Mouse (Mus musculus) thymus, postnatal 0 days (tissue): Measurements from ENCODE around the gene Epb41l2. TPM values are rescaled to one million over a fixed set of nuclear protein-coding genes. Genes with fewer than 3 reads are reported as not detected.
A peak's percentile ranks its signal among the peaks of the same experiment; 100 is the strongest.

Experiments used
- DNase-seq: peaks from one replicate; pipeline ENCODE4 v3.0.0-alpha.2; 2015; ENCODE audit warnings: low spot score
- polyA plus RNA-seq: library from polyadenylated mRNA; unstranded; fragments of >200 nt; fragmentation: Nextera tagmentation; extraction: Ambion mirVana; gene quantifications from 2 replicates; pipeline ENCODE4 v1.2.1, GENCODE M21; 2015

The Epb41l2 gene
- polyA plus RNA-seq, 1 experiment from 2014 or later: 29.4 TPM

GRCm38 (mm10) chr10:25482791-25483190, 123.2 kb downstream of the Epb41l2 start:
- DNase-seq: no peak

GRCm38 (mm10) chr10:25488456-25488855, 128.9 kb downstream of the Epb41l2 start:
- DNase-seq: peak; percentile 65

- DNase-seq: no peak
Observed at GRCm38 (mm10) chr10:25499323-25500071, 139.9 kb downstream of the Epb41l2 start.

- DNase-seq: no peak
Observed at GRCm38 (mm10) chr10:25503250-25503649, 143.7 kb downstream of the Epb41l2 start.

GRCm38 (mm10) chr10:25513821-25514220, 154.2 kb downstream of the Epb41l2 start:
- no peak for DNase-seq

GRCm38 (mm10) chr10:25519954-25520353, 160.4 kb downstream of the Epb41l2 start:
- DNase-seq: no peak

- no peak for DNase-seq
Observed at GRCm38 (mm10) chr10:25520428-25520827, 160.8 kb downstream of the Epb41l2 start.

- DNase-seq: no peak
Observed at GRCm38 (mm10) chr10:25523727-25524126, 164.1 kb downstream of the Epb41l2 start.

GRCm38 (mm10) chr10:25526156-25526555, 166.6 kb downstream of the Epb41l2 start:
- DNase-seq: no peak

- DNase-seq: no peak
Observed at GRCm38 (mm10) chr10:25526622-25527021, 167.0 kb downstream of the Epb41l2 start.

GRCm38 (mm10) chr10:25527126-25527525, 167.5 kb downstream of the Epb41l2 start:
- no peak for DNase-seq

GRCm38 (mm10) chr10:25531335-25531734, 171.7 kb downstream of the Epb41l2 start:
- no peak for DNase-seq

- DNase-seq: no peak
Observed at GRCm38 (mm10) chr10:25533105-25533504, 173.5 kb downstream of the Epb41l2 start.

- no peak for DNase-seq
Observed at GRCm38 (mm10) chr10:25533513-25534246, 174.1 kb downstream of the Epb41l2 start.

- no peak for DNase-seq
Observed at GRCm38 (mm10) chr10:25534467-25534866, 174.9 kb downstream of the Epb41l2 start.

GRCm38 (mm10) chr10:25535891-25536331, 176.3 kb downstream of the Epb41l2 start, which contains the start of gene Smlr1:
Smlr1 (minus strand) TSS chr10:25536267.
- no peak for DNase-seq

GRCm38 (mm10) chr10:25536621-25537020, 177.0 kb downstream of the Epb41l2 start:
- no peak for DNase-seq

GRCm38 (mm10) chr10:25538738-25539137, 179.1 kb downstream of the Epb41l2 start:
- DNase-seq: no peak

- no peak for DNase-seq
Observed at GRCm38 (mm10) chr10:25539146-25539770, 179.7 kb downstream of the Epb41l2 start.

- no peak for DNase-seq
Observed at GRCm38 (mm10) chr10:25539771-25540168, 180.2 kb downstream of the Epb41l2 start.

- DNase-seq: no peak
Observed at GRCm38 (mm10) chr10:25541097-25541496, 181.5 kb downstream of the Epb41l2 start.

- no peak for DNase-seq
Observed at GRCm38 (mm10) chr10:25552936-25553335, 193.3 kb downstream of the Epb41l2 start.
